Mouse (Mus musculus) urinary bladder, adult 18-20 months (tissue): ENCODE results near the gene Ston2.

Experiments used
- DNase-seq, 2 experiments: peaks; one replicate each; pipeline ENCODE4 v3.0.0; 2022; ENCODE audit warnings: low spot score in 2 of 2, mixed read lengths in 2 of 2

Ston2 gene

DNA sequence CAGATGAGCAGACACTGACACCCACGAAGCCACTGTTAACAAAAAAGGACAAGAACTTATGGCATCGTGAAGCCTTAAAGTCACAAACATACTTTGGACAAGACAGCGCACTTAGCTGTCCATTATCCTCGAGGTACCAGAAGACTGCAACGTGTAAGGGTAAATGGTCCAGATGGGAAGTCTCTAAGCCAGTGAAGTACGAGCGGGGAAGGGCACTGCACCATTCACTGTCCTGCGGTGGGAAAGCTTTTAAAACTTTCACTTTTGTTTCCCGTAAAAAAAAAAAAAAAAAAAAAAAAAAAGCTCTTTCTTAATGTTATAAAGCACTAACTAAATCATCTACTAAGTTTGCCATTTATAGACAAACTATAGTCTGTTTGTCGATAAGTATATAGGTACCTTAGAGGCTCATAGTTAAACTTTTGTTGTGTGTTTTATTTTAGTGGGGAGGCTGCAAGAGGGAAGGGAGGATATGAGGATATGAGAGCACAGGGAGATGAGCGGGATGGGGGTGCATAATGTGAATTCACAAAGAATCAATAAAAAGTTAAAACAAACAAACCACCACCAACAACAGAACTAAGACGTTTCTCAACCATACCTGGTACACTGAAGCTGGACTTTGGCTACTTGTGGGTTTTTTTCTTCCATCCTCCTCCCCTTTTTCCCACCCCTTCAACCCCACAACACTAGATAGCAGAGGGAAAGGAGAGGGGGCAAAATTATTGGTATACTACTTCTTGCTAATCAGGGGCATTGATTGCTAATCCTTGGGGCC lies 127.4 kb downstream of the Ston2 start:
- DNase-seq: no peak

DNA sequence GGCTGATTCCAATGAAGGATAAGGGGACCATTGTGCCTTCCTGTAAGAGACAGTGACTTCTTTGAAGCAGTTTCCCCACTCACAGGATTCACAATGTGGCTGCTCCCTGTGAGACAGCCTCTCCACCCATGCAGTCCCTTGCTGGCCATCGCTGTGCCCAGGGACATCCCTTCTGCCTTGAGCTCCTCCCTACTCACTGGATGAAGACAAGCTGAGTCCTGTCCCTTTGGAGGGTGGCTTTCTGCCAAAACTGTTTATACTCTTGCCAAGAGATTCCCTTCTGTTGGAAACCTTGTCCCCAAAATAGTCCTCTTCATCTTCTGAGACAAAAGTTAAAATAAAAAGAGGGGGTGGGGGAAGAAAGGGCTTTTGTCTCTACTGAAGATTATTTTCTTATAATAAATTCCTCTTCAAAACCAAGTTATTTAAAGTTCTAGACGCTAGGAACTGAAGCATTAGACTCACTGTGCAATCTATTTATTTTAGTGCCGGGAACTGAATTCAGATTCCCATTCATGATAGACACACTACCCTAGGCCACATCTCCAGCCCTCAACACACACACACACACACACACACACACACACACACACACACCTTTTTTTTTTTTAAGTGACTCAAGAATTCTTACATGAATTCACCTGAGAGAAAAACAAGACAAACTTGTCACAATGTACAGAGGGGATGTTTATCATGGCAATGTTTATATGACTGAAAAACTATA lies 133.6 kb downstream of the Ston2 start:
- DNase-seq: no peak

DNA sequence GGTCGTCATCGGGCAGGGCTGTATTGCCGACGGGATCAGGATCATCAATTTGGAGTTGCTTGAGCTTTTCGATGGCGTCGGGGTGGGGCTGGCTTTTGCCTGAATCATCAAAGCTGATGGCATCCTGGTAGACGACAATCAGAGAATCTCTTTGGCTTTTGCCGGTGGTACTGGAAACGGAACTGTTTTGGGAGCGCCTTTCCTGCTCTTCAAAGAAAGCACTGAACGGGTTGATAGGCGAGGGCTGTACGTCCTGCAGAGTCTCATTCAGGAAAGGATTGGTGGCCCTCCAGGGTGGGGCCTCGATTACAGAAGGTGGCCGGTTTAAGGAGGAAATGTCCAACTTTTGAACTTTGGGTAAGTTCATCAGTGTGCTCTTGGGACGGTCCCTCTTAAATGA lies 139.8 kb downstream of the Ston2 start:
- no peak for DNase-seq

DNA sequence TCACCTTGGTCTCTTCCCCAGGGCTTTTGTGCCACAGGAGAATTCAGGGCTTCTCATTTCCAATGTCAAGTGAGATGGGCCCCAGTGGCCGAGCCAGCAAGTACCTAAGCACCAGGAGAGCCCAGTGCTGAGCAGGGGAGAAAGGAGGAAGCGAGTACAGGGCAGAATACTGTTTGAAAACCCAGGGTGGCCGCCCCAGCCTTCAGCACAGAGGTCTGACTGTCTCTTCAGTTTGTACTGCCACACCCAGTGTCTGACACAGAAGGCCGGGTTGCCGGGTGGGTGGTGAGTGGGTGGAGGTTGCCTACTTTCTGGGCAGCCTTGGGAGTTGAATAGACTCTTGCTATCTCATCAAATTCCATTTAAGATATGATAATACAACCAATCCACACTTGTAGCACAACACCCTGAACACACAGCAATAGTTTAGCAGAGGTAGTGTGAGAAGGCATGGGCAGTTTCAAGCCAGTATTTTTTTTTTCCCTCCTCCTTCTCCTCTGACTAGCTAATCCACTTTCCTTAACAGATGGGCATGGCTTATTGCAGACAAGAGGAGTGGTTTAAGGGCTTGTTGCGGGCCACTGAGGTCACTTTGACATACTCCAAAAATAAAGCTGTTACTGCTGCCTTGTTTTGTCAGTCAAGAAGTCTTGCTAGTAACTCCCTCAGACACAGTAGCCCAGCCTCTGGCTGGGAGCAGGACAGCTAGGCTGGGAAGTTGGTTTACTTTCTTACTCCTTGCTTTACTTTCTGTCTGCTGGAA lies 142.6 kb downstream of the Ston2 start:
- DNase-seq: peak in 1 of 2 experiments; percentile 29

DNA sequence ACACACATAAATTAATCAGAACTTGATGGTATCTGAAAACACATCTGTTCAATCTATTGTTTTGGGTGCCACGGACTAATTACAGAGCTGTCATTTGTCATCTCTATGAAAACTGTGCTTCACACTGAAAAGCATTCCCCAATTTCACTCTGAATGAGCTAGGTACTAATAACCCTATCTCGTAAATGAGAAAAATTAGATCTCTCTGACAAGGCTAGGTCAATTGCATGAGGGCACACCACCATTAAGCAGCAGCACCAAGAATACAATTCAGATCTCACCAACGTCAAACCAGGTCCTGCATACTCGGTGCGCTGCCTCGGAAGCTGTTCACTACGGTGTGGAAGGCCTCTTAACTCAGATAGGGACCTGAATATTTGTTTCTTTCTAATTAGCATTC lies 145.0 kb downstream of the Ston2 start:
- no peak for DNase-seq

DNA sequence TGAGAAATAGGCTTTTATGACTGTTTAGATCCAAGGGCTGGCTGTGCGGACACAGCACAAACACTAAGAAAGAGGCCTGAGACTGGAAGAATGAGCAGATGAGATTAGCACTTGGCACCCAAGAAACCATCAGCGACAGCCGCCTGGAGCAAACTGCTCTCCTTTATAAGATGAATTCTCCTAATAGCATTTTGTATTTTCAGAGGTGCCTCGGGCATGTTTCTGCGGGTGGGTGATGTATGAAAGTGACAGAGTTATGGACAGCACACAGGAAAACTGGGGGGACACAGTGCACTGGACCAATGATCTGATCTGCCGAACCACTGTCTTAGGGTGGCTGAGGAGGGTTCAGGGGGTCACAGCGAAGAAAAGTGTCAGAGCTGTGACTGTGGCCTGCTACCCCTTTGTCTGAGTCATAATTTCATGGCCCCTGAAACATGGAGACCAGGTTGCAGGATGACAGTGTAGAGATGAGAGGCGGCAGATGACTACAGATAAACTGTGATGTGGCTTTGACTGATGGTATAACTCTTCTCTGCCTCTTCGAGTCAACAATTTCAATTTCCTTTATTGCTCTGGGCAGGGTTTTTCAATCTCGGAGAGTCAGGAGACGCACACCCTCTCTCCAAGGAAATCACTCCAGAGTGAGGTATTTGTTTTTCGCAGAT lies 145.6 kb downstream of the Ston2 start:
- DNase-seq: no peak

DNA sequence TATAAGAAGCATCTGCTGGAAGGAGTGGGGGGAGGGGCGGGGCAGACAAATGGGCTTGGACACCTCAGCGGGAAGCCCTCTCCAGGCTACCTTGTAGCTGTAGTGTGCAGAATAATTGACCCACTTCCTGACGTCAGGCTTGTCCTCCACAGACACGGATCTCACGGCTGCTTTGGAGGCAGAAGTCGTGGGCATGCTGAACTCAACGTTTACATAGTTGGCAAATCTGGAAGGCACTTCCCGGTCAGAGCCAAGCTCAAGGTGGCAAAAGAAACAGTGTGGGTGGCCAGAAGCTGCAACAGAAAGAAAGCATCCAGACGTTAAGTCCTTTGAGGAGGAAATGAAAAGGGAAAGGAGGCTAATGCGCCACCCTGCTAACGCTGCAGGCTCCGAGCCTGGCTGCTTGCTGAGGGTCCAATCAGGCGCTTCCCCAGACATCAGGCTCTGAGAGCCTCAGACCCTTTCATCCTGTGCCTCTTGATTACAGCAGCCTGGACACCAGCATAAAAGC lies 146.5 kb downstream of the Ston2 start:
- DNase-seq: no peak

DNA sequence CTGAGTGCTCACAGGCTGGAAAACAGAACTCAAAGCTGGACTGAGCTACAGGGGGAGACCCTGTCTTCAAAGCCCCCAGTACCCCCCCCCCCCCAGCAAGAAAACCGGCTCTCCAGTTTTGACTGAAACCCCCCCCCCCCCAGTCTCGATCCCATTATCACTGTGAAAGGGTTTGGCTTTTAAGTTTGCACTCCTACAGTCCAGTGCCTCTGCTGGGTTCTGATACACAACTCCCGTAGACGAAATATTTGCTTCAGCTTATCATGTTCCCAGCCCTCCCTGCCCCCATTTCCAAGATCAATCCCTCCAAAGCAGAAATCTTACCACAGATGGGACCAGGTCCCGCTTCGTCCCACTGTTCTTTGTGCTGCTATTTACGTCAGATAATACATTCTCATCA lies 147.1 kb downstream of the Ston2 start:
- no peak for DNase-seq

DNA sequence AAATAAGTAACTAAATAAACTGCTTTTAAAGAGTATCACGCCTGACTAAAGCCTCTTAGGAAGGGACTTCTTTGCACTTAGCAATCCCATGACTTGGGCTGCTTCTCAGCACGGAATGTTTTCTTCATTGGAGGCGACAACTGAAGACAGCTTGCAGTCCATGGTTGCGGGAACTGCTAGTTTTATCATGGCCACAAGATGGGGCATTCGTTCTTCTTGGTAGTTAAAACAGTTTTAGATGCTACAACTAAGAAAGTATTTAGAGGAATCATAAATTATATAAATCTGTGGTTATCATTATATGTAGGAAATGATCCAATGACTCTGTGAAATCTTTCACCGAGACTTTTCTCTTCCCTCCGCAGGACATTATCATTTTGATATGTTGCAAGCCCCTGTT lies 147.5 kb downstream of the Ston2 start:
- peak in 1 of 2 experiments; percentile 38 for DNase-seq

DNA sequence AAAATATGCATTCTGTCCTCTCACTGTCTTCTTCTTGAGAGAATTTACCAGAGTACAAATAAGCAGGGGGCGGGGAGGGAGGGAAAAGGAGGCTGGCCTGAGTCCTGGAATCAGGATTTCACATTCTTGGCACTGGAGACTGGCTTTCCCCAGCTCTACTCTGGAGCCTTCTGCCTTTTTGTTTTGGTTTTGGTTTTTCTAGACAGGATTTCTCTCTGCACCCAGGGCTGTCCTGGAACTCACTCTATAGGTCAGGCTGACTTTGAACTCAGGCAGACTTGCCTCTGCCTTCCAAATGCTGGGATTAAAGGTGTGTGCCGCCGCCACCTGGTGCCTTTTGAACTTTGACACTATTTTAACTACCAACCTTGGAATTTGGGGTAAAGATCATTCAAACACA lies 149.8 kb downstream of the Ston2 start:
- DNase-seq: no peak

DNA sequence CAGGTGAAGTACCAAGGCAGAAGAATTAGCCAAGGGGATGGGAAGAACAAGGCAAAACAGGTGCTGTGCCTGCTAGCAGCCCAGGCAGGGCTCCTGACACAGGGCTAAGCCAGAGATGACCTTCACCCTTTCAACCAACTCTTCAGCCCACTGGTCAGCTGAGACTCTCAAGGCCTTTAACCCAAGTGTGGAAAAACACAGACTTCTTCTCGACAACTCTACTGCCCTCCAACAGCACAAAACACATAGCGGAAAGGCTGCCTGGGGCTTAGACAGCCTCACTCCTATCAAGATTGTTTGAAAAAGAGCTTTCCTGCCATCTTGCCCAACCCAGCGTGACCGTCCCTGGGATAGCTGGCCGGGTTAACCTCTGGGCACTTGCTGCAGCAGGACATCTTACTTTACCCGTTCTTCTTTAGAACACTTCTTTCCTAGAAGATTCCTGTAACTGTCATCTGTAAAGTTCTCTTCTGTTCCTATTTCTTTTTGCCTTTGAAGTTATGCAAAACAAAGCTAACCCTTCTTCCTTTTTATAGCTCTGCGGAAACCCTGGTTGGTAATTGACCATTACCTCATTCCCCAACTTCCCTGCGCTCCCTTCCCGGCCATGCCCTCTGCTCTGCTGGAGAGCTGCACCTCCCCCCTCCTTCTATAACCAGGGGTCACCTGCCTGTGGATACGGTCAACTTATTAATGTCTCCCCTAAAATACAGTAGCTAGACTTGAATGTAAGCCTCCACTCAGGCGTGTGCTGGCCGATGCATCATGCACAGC lies 150.9 kb downstream of the Ston2 start:
- no peak for DNase-seq

DNA sequence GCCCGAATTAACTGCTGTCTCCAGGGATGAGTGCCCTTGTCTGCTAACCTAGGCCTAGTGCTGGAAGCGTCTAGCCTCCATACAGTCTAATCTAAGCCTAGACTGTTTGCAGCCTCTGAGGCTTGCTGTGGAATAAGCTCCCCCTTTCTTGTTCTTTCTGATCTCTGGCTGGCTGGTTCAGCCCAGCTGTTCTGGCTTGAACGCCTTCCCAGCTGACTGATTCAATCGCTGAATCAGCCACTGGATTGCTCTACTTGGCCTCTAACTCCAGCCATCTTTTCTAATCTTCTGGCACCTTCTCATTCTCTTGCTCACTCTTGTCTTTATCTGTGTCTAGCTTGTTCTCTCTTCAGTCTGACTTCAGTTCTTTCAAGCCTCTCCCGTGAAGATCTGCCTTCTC lies 161.7 kb downstream of the Ston2 start:
- DNase-seq: no peak

DNA sequence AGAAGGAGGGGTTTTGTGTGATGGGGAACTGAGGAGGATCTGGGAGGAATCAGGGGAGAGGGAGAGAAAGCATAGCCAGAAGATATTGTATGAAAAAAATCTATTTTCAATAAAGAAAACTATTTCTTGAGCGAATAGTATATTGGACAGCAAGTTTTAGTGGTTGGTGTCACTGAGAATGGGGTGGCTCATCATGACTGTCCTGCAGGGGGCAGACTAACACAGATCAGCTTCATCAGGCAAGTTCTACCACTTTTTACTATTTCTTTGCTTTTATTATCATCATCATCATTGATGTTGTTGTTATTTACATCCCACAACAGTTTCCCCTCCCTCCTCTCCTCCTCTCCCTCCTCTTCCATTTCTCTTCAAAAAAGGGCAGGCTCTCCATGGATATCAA lies 163.2 kb downstream of the Ston2 start:
- no peak for DNase-seq

DNA sequence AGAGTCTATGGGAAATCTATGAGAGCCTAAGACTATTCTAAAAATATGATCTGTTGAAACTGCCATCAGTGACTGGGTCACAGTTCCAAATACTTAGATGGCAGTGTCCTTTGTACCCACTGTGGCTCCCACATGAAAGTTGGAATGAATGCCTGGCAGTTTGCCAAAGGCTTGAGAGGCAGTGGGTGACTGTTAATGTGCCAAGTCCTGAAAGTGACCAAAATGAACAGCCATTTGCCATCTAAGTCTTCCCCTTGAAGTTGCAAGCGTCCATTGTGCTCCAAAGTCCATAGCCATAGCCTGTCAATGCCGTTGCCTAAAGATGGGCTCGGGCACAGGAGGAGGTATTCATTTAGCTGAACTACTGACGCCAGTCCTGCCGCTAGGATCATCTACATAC lies 178.8 kb downstream of the Ston2 start:
- DNase-seq: no peak

DNA sequence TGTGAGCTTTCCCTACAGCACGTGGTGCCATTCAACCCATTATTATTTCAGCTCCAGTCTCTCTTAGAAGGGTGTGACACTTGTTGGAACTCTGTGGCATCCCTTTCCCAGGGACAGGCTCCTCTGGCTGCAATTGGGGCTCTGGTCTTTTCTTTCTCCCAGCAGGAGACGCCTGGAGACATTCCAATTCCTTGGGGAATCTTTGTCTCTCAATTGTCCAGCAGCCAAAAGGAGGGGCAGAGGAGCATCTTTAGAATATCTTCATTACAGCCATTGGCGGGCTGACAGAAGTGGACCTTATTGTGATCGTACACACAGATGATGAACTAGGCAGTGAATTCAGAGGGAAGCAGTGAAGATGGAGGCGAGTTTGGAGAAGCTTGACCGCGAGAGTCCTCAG lies 180.5 kb downstream of the Ston2 start:
- DNase-seq: no peak

DNA sequence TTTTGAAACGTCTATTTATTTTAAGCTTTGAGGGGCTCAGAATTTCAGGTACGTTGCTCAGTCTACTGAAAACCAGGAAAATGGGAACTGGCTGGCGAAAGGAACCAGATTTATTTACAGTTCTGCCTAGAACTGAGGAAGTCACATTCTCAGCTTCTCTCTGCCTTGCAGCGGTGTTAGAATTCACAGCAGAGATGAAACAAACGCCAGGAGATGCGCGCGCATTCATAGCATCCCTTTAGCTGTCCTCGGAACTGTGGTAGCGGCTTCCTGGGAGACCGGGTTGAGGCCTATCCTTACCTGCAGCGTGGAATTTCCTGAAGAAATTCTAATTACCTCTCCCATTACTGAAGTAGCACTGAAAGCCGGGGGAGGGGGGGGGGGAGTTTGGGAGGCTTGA lies 181.5 kb downstream of the Ston2 start:
- DNase-seq: no peak

DNA sequence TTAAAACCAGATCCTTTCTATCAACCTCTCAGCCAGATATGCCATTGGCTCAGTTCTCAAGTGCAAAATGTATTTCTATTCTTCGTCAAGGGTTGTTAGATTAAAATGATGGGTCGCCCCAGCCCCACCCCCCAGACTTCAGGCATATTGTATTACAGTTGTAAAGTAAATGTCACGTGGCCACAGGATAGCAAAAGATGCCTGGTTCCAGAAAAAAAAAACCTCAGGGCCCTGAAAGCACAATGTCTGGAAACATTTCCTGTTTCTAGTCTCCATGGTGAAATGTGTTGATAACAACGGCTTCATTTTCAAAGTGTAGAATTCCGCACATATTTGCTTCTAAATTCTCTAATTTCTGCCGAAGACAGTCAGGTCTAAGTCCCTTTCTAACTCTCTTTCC lies 183.6 kb downstream of the Ston2 start:
- no peak for DNase-seq

DNA sequence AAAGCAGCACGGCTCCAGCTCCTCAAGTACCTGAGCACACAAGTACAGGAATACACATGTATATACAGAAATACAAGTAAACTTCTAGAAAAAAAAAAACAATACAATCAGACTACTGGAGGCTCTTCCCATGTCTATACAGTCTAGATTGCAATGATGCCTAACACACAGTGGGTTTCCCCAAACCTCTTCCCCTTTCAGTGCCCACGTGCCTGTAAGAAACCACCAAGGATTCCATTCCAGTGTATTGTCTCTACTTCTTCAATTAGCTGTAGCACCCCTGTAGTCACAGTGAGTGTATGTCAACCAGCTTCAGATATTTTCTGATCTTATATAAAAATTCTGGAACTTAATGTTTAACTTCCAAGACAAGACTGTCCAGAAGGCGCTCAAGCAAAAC lies 196.1 kb downstream of the Ston2 start:
- no peak for DNase-seq

DNA sequence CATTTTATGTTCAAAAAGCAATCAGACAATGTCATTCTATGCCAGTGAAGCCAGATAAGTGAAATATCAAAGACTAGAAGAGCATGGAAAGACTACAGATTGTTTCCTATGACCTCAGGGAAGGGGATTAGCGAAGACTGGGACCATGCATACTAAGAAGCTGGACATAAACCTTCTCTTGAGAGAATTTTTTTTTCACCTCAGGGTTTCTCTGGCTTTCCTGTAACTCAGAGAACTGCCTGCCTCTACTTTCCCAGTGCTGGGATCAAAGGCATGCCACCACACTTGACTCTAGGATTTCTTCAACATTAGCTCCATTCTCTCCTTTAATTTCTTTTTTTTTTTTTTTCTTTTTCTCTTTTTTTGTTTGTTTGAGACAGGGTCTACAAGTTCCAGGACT lies 197.0 kb downstream of the Ston2 start:
- no peak for DNase-seq

DNA sequence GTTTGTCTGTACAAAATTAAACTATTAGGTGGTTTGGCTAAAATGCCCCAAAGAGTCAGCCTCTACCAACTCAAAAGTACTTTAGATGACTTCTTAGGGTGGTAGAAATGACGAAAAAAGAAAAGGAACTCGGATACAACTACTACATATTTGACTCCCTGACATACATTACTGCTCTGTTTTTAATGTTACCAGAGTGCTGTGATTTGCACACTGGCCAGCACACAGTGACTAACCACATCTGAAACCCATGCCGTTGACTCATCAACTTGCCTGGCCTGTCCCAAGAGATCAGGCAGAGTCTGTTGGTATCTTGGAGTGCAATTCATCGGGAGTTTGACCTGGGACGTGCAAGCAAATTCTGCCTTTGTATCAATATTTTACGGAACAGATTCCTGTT lies 197.5 kb downstream of the Ston2 start:
- DNase-seq: peak; percentile 18 to 47
